ENCODE assay signal across 24 mouse cellular contexts in the genomic region with DNA sequence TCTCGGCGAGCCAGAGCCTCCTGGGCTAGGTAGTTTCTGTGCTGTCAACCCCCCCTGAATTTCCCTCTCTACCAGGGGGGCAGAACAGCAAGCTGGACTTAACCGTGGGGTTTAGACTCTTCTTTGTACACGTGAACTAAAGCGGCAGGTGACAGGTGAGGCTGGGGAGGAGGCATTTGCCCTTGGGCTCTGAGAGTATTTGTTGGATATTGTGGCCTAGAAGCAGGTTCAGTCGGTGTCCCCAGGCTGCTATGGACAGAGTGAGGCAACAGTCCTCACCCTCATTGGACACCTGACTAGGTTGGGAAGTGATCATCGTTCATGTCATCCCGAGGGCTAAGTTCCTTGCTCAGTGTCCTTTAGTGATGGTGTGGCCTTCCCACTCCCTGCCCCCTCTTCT. TPM values are rescaled to one million over a fixed set of nuclear protein-coding genes. Genes with fewer than 3 reads are reported as not detected.
"Had no signal": no experiment of that assay in that cellular context is flagged by ENCODE, and none has a peak within 500 bp of the region (broad histone marks: within the 10 kb centered on the region; RNA-seq: fewer than 3 reads in every experiment).

No protein-coding gene starts in this region.

- H3K36me3 ChIP-seq: kidney, embryonic 15.5 days; limb, embryonic 15.5 days had no signal

- ATAC-seq: lung, postnatal 0 days had no signal

- H3K9ac ChIP-seq: kidney, embryonic 15.5 days; limb, embryonic 12.5 days; limb, embryonic 15.5 days; lung, embryonic 14.5 days had no signal

- H3K27me3 ChIP-seq: kidney, embryonic 15.5 days; limb, embryonic 12.5 days; limb, embryonic 15.5 days had no signal

- H3K9me3 ChIP-seq: kidney, embryonic 15.5 days; limb, embryonic 12.5 days; limb, embryonic 15.5 days had no signal

- H3K4me2 ChIP-seq: kidney, embryonic 15.5 days; limb, embryonic 12.5 days; limb, embryonic 15.5 days; lung, embryonic 14.5 days had no signal

- H3K4me3 ChIP-seq: kidney, embryonic 15.5 days; limb, embryonic 12.5 days; limb, embryonic 15.5 days had no signal

- H3K27ac ChIP-seq: kidney, embryonic 15.5 days; limb, embryonic 12.5 days; limb, embryonic 15.5 days; macrophage had no signal

- DNase-seq: kidney, adult 11 months; kidney, adult 8-10 months; kidney, postnatal 10 days; kidney, postnatal 36 days; lung, embryonic 14.5 days; midbrain, embryonic 14.5 days; thymus, adult 18-20 months; thymus, postnatal 36 days had no signal

RNA-seq across cellular contexts. Expression of a gene that starts 10.9 kb away (rescaled TPM):
- total RNA-seq: megakaryocyte, adult 5-6 weeks had no signal
- polyA plus RNA-seq: macrophage had no signal

RNA-seq across cellular contexts. Expression of a gene that starts 46.8 kb away (rescaled TPM):
- total RNA-seq: layer of hippocampus, postnatal 25 days; left cerebral cortex, adult 18-20 months; left cerebral cortex, postnatal 10 days; left cerebral cortex, postnatal 36 days; megakaryocyte, adult 5-6 weeks; midbrain, postnatal 0 days had no signal
- polyA plus RNA-seq: kidney, embryonic 15.5 days; limb, embryonic 12.5 days; lung, postnatal 0 days; macrophage; midbrain, postnatal 0 days; neural tube, embryonic 11.5 days; neural tube, embryonic 14.5 days; spleen, adult 2 months; testis, adult 2 months; urinary bladder, adult 2 months had no signal
